Mouse (Mus musculus) right cerebral cortex, postnatal 10 days (tissue): Measurements from ENCODE around the gene Crygd.
"Not testable (repeated sequence)": the region's sequence is repeated elsewhere in the genome, so short reads cannot be mapped to it uniquely, and the experiment has no call there.

Source experiments
- DNase-seq, 2 experiments: peaks; one replicate each; pipeline ENCODE4 v3.0.0; 2021; ENCODE audit warnings: low spot score in 2 of 2

The Crygd gene

GRCm38 (mm10) chr1:65063352-65063751, at the start of gene Crygd:
Crygd (minus strand) TSS chr1:65063452.
- DNase-seq, result no peak

- no peak for DNase-seq
Measured at GRCm38 (mm10) chr1:65112807-65113196, 49.5 kb upstream of the Crygd start.

GRCm38 (mm10) chr1:65112031-65112806, 49.0 kb upstream of the Crygd start:
- DNase-seq, result peak; percentile 76 to 85

DNA sequence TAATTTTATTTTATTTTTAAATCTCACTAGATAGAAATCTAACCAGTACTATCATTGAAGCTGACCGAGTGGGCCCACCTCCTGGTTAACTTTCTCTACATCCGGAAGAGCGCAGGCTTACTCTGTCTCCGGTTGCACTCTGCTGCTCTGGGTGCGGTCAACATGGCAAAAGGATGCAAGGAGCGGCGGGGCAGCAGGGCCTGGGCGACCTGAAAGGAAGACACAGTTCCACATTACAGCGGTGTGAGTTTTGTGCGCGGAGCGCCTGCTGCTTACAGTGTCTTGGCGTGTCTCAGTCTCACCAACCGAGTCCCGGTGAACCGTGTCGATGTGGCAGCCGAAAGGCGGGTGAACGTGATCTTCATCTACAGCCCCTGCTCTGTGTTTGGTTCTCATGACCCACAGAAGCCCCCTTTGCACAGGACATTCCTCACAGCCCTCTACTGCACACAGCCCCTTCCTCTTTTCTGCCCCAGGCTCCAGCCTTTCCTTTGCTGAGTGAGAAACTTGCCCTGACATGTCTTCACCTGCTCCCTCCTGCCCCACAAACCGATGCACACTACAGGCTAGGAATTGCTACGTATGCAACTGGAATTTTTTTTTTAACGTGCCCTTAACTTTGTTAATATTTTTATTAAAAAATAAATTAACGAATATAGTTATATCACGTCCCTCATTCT, 46.6 kb upstream of the Crygd start:
- DNase-seq, result no peak

GRCm38 (mm10) chr1:65109196-65109595, 45.9 kb upstream of the Crygd start:
- no peak for DNase-seq

- DNase-seq, result no peak
Measured at GRCm38 (mm10) chr1:65107654-65108279, 44.5 kb upstream of the Crygd start.

GRCm38 (mm10) chr1:65103273-65103672, 40.0 kb upstream of the Crygd start, which contains the start of gene Cryga:
Cryga (minus strand) TSS chr1:65103373.
- DNase-seq, result no peak

GRCm38 (mm10) chr1:65096953-65097352, 33.7 kb upstream of the Crygd start:
- DNase-seq, result no peak

GRCm38 (mm10) chr1:65091566-65091965, 28.3 kb upstream of the Crygd start:
- no peak for DNase-seq

GRCm38 (mm10) chr1:65090370-65090769, 27.1 kb upstream of the Crygd start:
- no peak for DNase-seq

GRCm38 (mm10) chr1:65088567-65089356, 25.5 kb upstream of the Crygd start:
- no peak for DNase-seq

DNA sequence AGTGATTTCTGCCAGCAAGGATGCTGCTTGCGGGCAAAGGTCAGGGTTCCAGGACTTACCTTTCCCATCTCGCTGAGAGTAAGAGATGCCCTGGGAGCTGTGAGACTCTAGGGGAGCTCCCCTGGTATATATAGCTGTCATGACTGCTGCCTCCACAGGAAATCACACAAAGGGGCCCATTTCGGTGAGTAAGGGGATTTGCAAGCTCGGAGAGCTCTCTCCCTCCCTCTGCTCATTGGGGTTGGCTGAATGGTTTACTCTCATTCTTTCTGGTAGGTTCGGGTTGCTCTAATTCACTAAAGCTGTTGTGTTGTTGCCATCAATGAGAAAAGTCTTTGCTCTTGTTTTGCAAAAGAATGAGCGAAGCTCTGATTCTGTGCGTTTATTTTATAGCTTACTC, 18.9 kb upstream of the Crygd start, which contains the start of gene Crygb:
Gene Crygb, minus strand, starts transcription at position 101 of the 400 bp plus-strand sequence.
- no peak for DNase-seq

DNA sequence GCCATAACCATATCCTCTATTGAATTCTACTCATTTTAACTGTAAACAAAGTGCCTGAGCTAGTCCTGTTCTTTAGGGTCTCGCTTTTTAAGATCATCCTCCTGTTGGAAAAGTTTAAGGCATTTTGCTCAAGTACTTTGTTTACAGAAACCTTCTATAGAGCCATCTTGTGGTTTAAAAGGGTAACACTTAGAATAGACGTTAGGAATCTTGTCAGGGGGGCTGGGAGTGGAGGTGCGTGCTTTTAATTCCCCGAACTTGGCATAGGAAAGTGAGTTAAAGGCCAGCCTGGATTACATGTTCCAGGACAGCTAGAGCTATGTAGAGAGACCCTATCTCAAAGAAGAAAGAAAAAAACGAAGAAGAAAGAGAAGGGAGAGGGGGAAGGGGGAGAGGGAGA, 12.4 kb upstream of the Crygd start:
- DNase-seq, result no peak

- DNase-seq, result no peak
Measured at GRCm38 (mm10) chr1:65073589-65073988, 10.3 kb upstream of the Crygd start, which contains the start of gene Crygc. Crygc (minus strand) TSS chr1:65073689.

DNA sequence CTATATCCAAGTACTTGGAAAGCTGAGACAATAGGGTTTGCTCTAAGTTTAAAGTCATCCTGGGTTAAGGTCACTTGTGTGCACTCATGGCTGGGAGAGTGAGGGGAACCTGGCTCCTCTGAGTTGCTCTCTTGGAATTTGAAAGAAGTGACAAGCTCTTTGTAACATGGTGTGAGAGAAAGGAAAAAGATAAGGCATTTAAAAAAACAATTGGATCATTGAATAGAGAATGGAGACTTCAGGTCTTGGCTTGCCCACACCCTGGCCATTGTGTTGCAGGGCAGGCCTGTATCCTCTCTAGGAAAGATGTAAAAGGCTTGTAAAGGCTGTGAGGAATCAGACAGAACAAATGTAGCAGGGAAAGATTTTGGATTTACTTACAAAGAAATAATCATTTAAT, 4.6 kb upstream of the Crygd start:
- DNase-seq, result no peak

GRCm38 (mm10) chr1:65064201-65064600, 949 bp upstream of the Crygd start:
- no peak for DNase-seq

GRCm38 (mm10) chr1:65052140-65052539, 11.1 kb downstream of the Crygd start:
- DNase-seq, result no peak

DNA sequence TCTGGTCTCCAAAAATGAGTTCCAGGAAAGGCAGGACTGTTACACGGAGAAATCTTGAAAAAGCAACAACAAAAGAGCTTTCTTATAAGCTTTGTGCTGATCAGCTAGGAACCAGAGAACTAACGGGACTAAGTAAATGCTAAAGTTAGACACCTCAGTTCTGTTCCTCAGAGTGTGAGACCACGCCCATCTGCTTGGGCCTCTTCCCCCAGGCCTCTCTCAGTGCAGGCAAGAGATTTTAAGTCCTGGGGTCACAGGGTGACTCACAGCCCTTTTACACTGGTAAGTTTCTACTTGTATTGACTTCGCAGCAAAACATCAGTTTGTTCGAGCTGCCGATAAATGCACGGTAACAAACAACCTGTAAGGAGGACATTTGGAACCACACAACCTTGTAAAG, 11.6 kb downstream of the Crygd start:
- no peak for DNase-seq

- not testable (repeated sequence) for DNase-seq
Measured at GRCm38 (mm10) chr1:65050952-65051351, 12.3 kb downstream of the Crygd start, which contains the start of gene Cryge. Cryge (minus strand) TSS chr1:65051149.

GRCm38 (mm10) chr1:65048781-65049180, 14.5 kb downstream of the Crygd start:
- DNase-seq, result peak; percentile 34 to 37

GRCm38 (mm10) chr1:65046401-65047109, 16.7 kb downstream of the Crygd start:
- peak; percentile 34 to 59 for DNase-seq
